Mouse (Mus musculus) hindbrain, embryonic 15.5 days (tissue): ENCODE results near the gene Gm5065. TPM values are rescaled to one million over a fixed set of nuclear protein-coding genes. Genes with fewer than 3 reads are reported as not detected.

Experiments
- ATAC-seq: fragments of 200-750 bp; cut with Nextera tagmentation; 2 replicates; pipeline ENCODE4 v1.8.0; 2017; ENCODE audit warnings: low read depth, moderate number of reproducible peaks, moderate TSS enrichment; ENCODE audit not compliant: low FRiP score
- H3K27ac ChIP-seq: fragments of 300-500 bp; sonication (generic); replicated peaks from 2 replicates; pipeline ENCODE4 v1.5.1; 2015; ENCODE audit warnings: mild to moderate bottlenecking, inconsistent platforms
- H3K27me3 ChIP-seq: fragments of 300-500 bp; sonication (generic); 2 replicates; pipeline ENCODE4 v1.6.1; 2015; ENCODE audit warnings: control low read depth, inconsistent platforms
- H3K36me3 ChIP-seq: fragments of 300-500 bp; sonication (generic); 2 replicates; pipeline ENCODE4 v1.6.1; 2015; ENCODE audit warnings: control low read depth, inconsistent platforms
- H3K4me1 ChIP-seq: fragments of 300-500 bp; sonication (generic); replicated peaks from 2 replicates; pipeline ENCODE4 v1.6.1; 2015; ENCODE audit warnings: control low read depth, inconsistent platforms
- H3K4me2 ChIP-seq: fragments of 300-500 bp; sonication (generic); 2 replicates; pipeline ENCODE4 v1.6.1; 2015; ENCODE audit warnings: moderate library complexity, mild to moderate bottlenecking, inconsistent platforms
- H3K4me3 ChIP-seq: fragments of 300-500 bp; sonication (generic); 2 replicates; pipeline ENCODE4 v1.5.1; 2015; ENCODE audit warnings: mild to moderate bottlenecking, inconsistent platforms
- H3K9ac ChIP-seq: fragments of 300-500 bp; sonication (generic); 2 replicates; pipeline ENCODE4 v1.6.1; 2015; ENCODE audit warnings: inconsistent platforms
- H3K9me3 ChIP-seq: fragments of 300-500 bp; sonication (generic); 2 replicates; pipeline ENCODE4 v1.6.1; 2016; ENCODE audit warnings: control low read depth, inconsistent platforms
- WGBS: fragments of 180-500 bp; shearing (Covaris S2); methylation state at CpG from one replicate; pipeline ENCODE4 v1.1.7; 2015; 5-methylcytosine and 5-hydroxymethylcytosine counted together
- polyA plus RNA-seq: library from polyadenylated mRNA; unstranded; fragments of >200 nt; fragmentation: Nextera tagmentation; extraction: Ambion mirVana; gene quantifications from 2 replicates; pipeline ENCODE4 v1.2.1, GENCODE M21; 2015

Gene Gm5065
- polyA plus RNA-seq: not detected in 2 replicates

DNA sequence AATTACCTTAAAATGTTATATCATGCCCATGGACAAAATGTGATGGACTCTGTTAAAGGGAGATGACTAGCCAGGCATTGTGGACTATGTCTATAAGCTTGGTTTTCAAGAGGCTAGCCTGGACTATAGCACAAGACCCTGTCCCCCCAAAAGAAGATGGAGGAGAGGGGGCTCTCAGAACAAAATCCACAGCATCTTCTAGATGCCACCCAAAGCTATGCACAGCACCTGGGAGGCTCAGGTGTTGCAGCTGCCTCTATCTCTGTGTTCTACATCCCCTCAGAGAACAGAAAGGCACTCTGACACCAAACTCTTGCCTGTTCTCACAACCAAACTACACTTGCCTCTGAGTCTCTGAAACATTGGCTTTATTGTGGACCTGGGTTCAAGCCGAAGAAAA lies at the start of gene Gm5065:
Gene Gm5065 (plus strand): TSS at position 301 of the 400 bp plus-strand sequence.
- Histone ChIP-seq H3K27ac (no peak within 1 kb of the TSS), H3K4me1 (no peaks in the 10 kb centered on the region), H3K9me3 (peaks cover 24% of the 10 kb centered on the region), H3K4me3 (no peak within 1 kb of the TSS), H3K9ac (no peak within 1 kb of the TSS), H3K4me2 (no peak within 1 kb of the TSS), H3K27me3 (no peaks in the 10 kb centered on the region), H3K36me3 (no peaks in the 10 kb centered on the region)
- WGBS: 83% methylated on average over 1 of the region's 1 CpGs
- no peak for ATAC-seq

DNA sequence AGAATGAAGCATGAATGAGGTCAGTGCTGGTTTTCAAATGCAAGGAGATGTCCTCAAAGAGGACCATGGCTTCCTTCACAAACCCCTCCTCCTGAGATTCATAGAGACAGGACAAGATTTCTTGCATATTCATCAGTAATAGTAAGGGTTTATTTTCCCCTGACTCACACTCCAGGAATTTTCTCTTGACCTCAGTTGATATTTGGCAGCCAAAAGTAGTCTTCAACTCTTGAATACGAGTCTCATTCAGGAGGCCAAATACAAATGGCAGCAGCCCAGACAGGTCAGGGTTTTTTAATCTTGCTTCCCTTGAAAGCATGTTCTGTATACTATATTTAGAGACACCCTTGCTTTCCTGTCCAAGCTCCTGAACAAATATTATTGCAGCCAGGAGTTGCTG lies 22.8 kb upstream of the Gm5065 start:
- Histone ChIP-seq H3K9me3 (peaks cover 26% of the 10 kb centered on the region), H3K36me3 (no peaks in the 10 kb centered on the region), H3K4me2 (no peak overlapping the region), H3K4me1 (no peaks in the 10 kb centered on the region), H3K4me3 (no peak overlapping the region), H3K9ac (no peak overlapping the region), H3K27ac (no peak overlapping the region), H3K27me3 (no peaks in the 10 kb centered on the region)
- WGBS: 74% methylated on average over 1 of the region's 1 CpGs
- no peak for ATAC-seq

DNA sequence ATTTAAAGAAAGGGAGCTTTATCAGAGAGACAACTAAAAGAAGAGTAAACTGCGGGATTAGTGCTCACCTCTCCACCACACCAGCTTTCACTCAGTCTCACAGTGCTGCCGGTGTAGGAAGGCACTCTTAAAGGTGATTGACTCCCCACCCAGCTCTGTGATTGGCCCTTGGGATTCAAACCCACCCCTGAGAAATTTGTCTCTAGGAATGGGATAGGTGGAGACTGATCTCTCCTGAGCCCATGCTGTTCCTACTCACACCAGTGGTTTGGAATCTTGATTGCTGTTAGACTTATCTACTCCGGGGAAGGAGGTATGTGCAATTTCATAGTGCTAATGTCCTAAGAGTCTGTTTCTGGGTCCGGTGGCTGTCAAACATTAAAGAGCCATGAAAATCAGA lies 598 bp downstream of the Gm5065 start, which contains the start of gene Nlrp2:
Gene Nlrp2 (minus strand): TSS at position 101 of the 400 bp plus-strand sequence.
- Histone ChIP-seq H3K9ac (no peak within 1 kb of the TSS), H3K4me1 (no peaks in the 10 kb centered on the region), H3K27me3 (no peaks in the 10 kb centered on the region), H3K27ac (no peak within 1 kb of the TSS), H3K36me3 (no peaks in the 10 kb centered on the region), H3K9me3 (peaks cover 24% of the 10 kb centered on the region), H3K4me2 (no peak within 1 kb of the TSS), H3K4me3 (no peak within 1 kb of the TSS)
- 84% methylated on average over 4 of the region's 4 CpGs for WGBS
- ATAC-seq: no peak

DNA sequence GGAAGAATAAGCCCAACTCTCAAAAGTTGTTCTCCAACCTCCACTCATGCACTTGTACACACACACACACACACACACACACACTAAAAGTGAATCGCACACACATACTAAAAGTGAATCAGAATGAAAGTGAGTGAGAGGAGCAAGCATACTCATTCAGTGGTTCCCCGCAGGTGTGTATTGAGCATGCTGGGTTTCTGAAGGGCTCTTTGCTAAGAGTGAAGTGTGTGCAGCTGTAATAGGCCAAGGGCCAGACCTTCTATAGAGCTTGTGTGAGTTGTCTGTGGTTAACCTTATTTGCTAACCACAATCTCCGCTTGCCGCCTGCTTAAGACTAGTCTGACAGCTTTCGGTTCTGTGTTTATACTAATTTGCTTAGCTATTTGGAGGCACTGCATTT lies 13.3 kb downstream of the Gm5065 start:
- Histone ChIP-seq H3K9ac (no peak overlapping the region), H3K27me3 (no peaks in the 10 kb centered on the region), H3K4me2 (no peak overlapping the region), H3K36me3 (no peaks in the 10 kb centered on the region), H3K4me1 (no peaks in the 10 kb centered on the region), H3K4me3 (no peak overlapping the region), H3K9me3 (peaks cover 38% of the 10 kb centered on the region), H3K27ac (no peak overlapping the region)
- WGBS: 95% methylated on average over 5 of the region's 5 CpGs
- no peak for ATAC-seq

DNA sequence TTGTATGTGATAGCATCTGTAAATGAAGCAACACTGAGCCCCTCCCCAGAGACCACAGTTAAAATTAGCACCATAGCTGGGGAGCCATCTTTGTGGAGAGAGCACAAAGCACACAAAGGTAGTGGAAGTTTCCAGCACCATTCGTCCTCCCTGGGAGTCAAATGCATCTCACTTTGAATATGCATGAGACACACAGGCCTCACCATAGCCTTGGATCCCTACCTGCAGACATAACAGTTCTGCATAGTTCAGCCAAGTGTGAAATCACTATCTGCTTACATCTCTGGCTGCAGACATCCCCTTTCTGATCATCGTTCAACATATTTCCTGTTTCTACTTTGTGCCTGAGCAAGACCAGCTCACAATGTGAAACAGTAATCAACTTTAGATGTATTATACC lies 16.4 kb downstream of the Gm5065 start:
- WGBS: 78% methylated on average over 2 of the region's 2 CpGs
- Histone ChIP-seq H3K4me1 (no peaks in the 10 kb centered on the region), H3K9ac (no peak overlapping the region), H3K27ac (no peak overlapping the region), H3K9me3 (peaks cover 35% of the 10 kb centered on the region), H3K4me2 (no peak overlapping the region), H3K36me3 (no peaks in the 10 kb centered on the region), H3K4me3 (no peak overlapping the region), H3K27me3 (no peaks in the 10 kb centered on the region)
- ATAC-seq: no peak

DNA sequence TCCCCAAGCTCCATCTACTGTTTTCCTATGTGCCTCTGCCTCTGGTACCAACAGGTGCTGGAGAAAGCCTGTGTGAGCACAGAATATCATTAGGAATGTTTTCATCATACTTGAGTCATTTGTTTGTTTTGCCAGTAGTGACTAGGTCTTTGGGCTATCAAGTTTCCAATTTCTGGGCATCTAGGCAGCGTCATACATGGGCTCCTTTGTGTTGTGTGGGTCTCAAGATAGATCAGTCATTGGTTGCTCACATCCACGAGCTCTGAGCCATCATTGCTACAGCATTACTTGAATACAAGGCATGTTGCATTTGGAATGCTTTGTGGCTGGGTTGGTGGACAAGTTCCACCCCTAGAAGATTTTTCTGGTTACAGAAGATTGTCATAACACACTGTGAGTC lies 55.9 kb downstream of the Gm5065 start:
- 37% methylated on average over 2 of the region's 2 CpGs for WGBS

More for the DNA sequence above, 55.9 kb downstream of the Gm5065 start:
- Histone ChIP-seq H3K4me3 (no peak overlapping the region), H3K9ac (no peak overlapping the region), H3K27me3 (no peaks in the 10 kb centered on the region), H3K36me3 (no peaks in the 10 kb centered on the region), H3K4me1 (no peaks in the 10 kb centered on the region), H3K9me3 (peaks cover 10% of the 10 kb centered on the region), H3K27ac (no peak overlapping the region), H3K4me2 (no peak overlapping the region)
- no peak for ATAC-seq

Other genes starting within 250 kb of the Gm5065 start
- not detected in 2 replicates for gene Rfpl4, start 233.6 kb upstream of the Gm5065 start, polyA plus RNA-seq
- 0.31 and 1.0 TPM in 2 replicates for gene Rasl2-9, start 224.6 kb upstream of the Gm5065 start, polyA plus RNA-seq
- gene Vmn1r55, start 200.9 kb upstream of the Gm5065 start, polyA plus RNA-seq: not detected in 2 replicates
- not detected in 2 replicates for gene Vmn1r56, start 153.8 kb upstream of the Gm5065 start, polyA plus RNA-seq
- not detected in 2 replicates for gene Vmn1r57, start 132.0 kb upstream of the Gm5065 start, polyA plus RNA-seq
- gene Nlrp2, start 498 bp downstream of the Gm5065 start, polyA plus RNA-seq: not detected in 2 replicates
- gene Vmn1r58, start 62.9 kb downstream of the Gm5065 start, polyA plus RNA-seq: not detected in 2 replicates
- not detected in 2 replicates for gene Vmn1r59, start 106.2 kb downstream of the Gm5065 start, polyA plus RNA-seq
- gene Vmn2r28, start 143.4 kb downstream of the Gm5065 start, polyA plus RNA-seq: not detected in 2 replicates
- gene Vmn1r60, start 196.8 kb downstream of the Gm5065 start, polyA plus RNA-seq: not detected in 2 replicates